Mouse (Mus musculus) ZHBTc4 (cell line): ENCODE results near the gene Dpp4.

Experiments
- DNase-seq: peaks from one replicate; pipeline ENCODE4 v3.0.0-alpha.2; 2011; ENCODE audit warnings: low read depth, low spot score

The Dpp4 gene

GRCm38 (mm10) chr2:62411211-62412080 lies 585 bp downstream of the Dpp4 start:
- peak; percentile 81 for DNase-seq

- peak; percentile 74 for DNase-seq
Measured at GRCm38 (mm10) chr2:62408701-62409201, 3.3 kb downstream of the Dpp4 start.

DNA sequence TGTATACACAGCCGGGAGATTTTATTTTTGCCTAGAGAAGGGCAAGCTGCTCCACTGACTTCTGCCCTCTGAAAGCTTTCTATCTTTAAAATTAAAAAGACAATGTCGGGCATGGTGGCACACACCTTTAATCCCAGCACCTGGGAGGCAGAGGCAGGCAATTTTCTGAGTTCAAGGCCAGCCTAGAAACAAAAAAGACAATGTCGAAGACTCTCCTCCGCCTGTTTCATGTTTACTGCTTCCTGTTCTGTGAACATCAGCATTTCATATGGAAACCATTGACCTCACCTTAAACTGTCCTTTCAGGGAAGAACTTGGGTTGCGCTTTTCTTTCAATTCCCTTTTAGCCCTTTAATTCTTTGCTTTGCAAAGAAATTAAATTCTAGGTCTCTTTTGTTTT lies 3.8 kb downstream of the Dpp4 start:
- peak; percentile 63 for DNase-seq

- DNase-seq = no peak
Measured at GRCm38 (mm10) chr2:62403556-62404135, 8.4 kb downstream of the Dpp4 start.

DNA sequence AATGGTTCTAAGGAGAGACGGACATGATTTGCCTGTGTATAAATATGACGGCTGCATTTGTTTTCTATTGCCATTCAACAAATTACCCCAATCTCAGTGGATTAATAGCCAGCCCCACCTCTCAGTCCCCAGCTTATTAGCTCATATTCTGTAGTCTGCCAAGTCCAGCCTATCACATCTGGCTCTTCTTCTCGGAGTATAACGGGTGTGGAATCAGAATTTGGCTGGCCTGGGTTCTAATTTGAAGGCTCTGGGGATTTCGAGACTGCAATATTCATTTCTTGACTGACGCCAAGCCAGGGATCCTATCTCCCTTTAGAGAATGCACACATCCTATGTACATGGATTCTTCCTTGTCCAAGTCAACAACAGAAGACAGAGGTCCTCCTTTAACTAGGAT lies 11.0 kb downstream of the Dpp4 start:
- no peak for DNase-seq

GRCm38 (mm10) chr2:62399832-62400231 lies 12.2 kb downstream of the Dpp4 start:
- no peak for DNase-seq

DNA sequence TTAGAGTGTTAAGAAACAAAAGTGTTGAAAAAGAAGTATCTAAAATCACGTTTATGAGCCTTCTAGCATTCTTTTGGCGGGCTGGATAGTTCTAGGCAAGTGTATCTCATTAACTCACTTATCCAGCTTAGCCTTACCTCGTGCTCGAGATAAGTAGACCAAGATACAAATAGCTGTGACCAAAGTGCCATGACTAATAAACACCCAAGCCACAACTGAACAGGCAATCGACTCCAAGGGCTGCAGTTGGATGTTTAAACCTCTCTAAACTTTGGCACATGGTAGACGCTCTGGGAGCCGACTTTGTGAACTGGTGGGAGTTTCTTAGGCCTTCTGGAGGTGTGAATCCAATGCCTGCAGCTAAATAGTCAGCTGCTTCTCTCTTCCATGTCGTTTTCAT lies 12.7 kb downstream of the Dpp4 start:
- no peak for DNase-seq

DNA sequence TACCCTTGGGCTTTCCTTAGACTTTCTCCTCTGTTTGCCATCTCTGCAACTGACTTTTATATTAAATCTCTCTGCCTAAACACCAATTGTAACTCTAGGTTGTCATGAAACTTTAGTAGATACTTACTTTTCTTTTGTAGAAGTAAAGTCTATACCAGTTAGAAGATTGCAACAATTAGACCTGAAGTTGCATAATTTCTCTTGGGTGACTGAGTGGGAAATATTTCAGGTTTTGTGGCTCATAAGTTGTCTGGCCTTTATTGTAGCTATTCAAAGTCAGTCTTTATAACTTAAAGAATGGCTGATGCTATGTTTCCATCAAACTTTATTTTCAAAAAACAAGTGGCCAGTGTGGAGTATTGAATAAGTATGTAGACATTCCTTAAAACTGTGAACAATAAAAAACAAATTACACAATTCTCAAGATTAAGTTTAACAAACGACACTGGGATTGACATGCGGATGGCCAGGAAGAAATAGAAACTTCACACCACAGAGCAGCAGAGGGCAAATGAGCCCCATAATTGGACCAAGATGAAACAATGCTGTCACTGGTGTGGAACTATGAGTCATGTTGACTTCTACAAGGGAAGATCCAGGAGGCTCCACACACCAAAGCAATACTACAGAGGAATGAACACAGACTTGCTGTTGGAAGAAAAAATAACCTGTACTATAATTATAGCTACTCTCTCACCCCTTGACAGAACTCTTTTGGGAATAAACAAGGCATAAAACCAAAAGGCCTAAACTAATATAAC lies 13.7 kb downstream of the Dpp4 start:
- DNase-seq = no peak

DNA sequence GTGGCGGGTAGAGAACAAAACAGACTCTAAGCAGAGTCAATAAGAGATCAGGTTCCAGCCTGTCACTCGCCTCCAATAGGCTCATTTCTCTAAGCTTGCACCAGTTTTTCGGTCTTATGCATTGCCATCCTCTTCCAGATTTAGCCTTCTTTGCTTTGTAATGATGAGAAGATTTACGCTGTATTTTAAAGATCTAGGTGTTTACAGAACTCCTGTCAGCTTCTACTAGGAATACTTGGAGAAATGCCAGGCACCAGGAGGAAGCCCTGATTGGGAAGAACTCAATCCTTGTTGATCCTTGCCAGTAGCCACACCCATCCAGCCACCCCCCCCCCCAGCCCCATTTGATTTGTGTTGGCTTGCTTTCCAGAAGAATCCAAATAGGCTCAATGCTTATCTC lies 14.4 kb downstream of the Dpp4 start:
- DNase-seq = no peak

DNA sequence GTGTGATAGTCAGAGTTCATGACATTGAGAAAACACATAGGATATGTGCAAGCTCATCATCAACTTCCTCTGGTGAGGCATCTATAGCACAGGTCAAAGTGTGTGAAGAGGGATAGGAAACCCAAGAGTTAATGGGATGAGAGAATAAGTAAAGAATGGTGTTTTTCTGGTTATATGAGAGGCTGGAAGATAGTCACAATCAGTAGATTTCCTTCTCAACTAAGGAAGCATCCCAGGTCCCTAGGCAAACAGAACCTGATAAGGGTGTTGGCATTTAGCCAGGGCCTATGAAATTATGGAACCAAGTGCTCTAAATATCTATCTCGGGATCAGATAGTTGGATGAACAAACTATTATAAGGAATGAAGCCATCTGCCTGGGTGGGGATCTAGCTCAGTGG lies 15.2 kb downstream of the Dpp4 start:
- DNase-seq = no peak

GRCm38 (mm10) chr2:62394800-62395199 lies 17.2 kb downstream of the Dpp4 start:
- no peak for DNase-seq

DNA sequence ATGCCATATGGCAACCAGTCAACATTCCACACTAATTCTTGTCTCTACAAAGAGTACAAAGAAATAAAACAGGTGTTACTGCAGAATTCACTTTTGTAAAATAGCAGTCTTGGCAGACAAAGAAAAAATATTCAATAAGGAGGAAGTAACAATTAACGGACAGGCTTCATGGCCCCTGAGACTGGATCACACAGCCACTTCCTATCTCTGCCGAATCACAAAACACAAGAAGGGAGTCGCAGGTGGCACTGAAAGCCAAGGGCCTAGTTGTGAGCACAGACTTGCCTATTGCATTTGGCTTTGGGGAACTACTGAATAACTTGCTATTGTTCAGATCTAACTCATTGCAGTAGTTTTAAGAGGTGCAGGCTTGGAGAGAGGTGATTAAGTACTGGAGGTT lies 19.9 kb downstream of the Dpp4 start:
- DNase-seq = no peak

- DNase-seq = no peak
Measured at GRCm38 (mm10) chr2:62390961-62391461, 21.0 kb downstream of the Dpp4 start.

DNA sequence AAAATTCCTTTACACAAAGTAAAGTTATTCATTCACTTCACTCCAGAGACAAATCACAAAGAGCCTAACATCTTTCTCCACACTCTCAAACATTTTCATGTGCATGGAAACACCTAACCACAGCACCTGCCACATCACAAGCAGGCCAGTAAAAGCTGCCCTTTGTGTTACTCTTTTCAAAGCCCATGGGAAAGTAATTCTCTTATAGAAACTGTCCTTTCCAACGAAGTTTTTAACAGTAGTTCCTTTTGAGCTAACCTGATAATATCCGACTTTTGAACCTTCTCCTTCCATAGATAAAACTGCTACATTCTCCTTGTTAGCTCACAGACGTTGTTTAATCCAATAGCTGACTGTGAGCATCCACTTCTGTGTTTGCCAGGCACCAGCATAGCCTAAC lies 21.7 kb downstream of the Dpp4 start:
- no peak for DNase-seq

GRCm38 (mm10) chr2:62388841-62389240 lies 23.2 kb downstream of the Dpp4 start:
- no peak for DNase-seq

GRCm38 (mm10) chr2:62383196-62383595 lies 28.8 kb downstream of the Dpp4 start:
- no peak for DNase-seq

DNA sequence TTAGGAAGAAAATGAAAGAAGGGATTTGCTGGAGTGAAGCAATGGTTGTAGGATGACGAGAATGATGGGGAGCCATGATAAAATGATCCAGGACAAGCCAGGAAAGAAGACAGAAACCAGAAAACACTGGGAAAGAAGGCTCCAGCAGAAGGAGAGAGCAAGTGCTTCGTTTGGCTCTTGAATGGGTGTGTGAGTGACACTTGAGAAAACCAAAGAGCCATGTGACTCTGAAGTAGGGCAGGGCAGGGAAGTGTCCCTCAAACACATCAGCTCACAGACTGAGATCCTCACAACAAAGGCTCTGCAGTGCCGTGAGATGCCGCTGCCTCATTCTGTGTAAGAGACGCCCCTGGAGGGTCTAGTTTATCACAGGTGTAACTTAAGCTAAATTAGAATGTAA lies 29.6 kb downstream of the Dpp4 start:
- DNase-seq = peak; percentile 11

- no peak for DNase-seq
Measured at GRCm38 (mm10) chr2:62381756-62382155, 30.3 kb downstream of the Dpp4 start.

DNA sequence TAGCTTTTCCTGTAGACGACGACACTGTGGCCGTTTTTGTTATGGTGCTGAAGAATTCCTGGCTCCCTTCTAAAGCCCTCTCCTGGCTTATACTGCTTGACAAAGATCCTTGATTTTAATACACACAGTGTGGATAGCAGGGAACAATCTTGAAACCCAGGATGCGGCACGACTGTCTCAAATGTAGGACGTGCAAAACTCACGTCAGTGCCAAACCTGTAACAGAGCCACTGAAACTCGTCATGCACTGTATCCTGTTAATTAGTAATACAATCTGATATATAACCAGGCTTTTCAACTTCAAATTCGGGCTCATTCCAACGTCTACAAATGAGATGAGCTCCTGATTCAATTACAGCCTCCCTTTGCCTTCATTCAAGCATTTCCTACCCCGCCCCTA lies 38.3 kb downstream of the Dpp4 start:
- DNase-seq = no peak

DNA sequence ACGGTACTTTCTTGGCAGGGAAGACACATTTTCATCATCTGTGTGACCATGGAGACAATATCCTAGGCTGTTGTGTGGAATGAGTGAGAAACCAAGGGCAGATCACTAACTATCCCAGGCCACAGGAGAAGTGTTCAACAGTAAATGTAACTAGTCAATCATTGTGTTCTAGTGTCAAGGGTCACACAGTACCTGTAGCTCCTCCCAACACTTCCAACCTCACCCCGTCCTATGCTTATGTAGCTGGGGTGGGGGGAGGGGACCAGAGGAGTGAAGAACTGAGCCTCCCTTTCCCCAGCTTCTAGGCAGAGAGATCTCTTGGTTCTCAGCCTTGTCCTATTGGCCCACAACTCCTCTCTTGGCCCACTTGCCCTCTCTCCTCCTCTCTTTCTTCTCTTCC lies 42.0 kb downstream of the Dpp4 start:
- DNase-seq = no peak

GRCm38 (mm10) chr2:62368349-62369053 lies 43.5 kb downstream of the Dpp4 start:
- no peak for DNase-seq

GRCm38 (mm10) chr2:62363606-62364005 lies 48.4 kb downstream of the Dpp4 start:
- no peak for DNase-seq
